Mouse (Mus musculus): Measurements from ENCODE around the gene Nadk.
"Not testable (repeated sequence)": the region's sequence is repeated elsewhere in the genome, so short reads cannot be mapped to it uniquely, and the experiment has no call there.

The Nadk gene

GRCm38 (mm10) chr4:155569818-155570217 lies 7.6 kb downstream of the Nadk start:
- DNase-seq (ENCODE audit: low read depth, low spot score) = no peak

GRCm38 (mm10) chr4:155570315-155570714 lies 8.1 kb downstream of the Nadk start:
- DNase-seq (ENCODE audit: low read depth, low spot score) = not testable (repeated sequence)

GRCm38 (mm10) chr4:155571442-155571841 lies 9.3 kb downstream of the Nadk start:
- DNase-seq (ENCODE audit: low read depth, low spot score) = no peak

- DNase-seq (ENCODE audit: low read depth, low spot score) = no peak
These were observed 11.0 kb downstream of the Nadk start for GRCm38 (mm10) chr4:155573155-155573554.

- no peak for DNase-seq (ENCODE audit: low read depth, low spot score)
These were observed 11.7 kb downstream of the Nadk start for GRCm38 (mm10) chr4:155573876-155574275.

- no peak for DNase-seq (ENCODE audit: low read depth, low spot score)
These were observed 12.8 kb downstream of the Nadk start for GRCm38 (mm10) chr4:155574931-155575330.

- DNase-seq (ENCODE audit: low read depth, low spot score) = no peak
These were observed 13.3 kb downstream of the Nadk start for GRCm38 (mm10) chr4:155575521-155575920.

GRCm38 (mm10) chr4:155577132-155577531 lies 15.0 kb downstream of the Nadk start:
- DNase-seq (ENCODE audit: low read depth, low spot score) = no peak

GRCm38 (mm10) chr4:155577741-155578140 lies 15.6 kb downstream of the Nadk start:
- DNase-seq (ENCODE audit: low read depth, low spot score) = no peak

GRCm38 (mm10) chr4:155578336-155579125 lies 16.4 kb downstream of the Nadk start:
- no peak for DNase-seq (ENCODE audit: low read depth, low spot score)

GRCm38 (mm10) chr4:155580420-155580819 lies 18.2 kb downstream of the Nadk start:
- DNase-seq (ENCODE audit: low read depth, low spot score) = no peak

- no peak for DNase-seq (ENCODE audit: low read depth, low spot score)
These were observed 20.2 kb downstream of the Nadk start for GRCm38 (mm10) chr4:155582279-155582905.

GRCm38 (mm10) chr4:155589356-155589755 lies 27.2 kb downstream of the Nadk start:
- DNase-seq (ENCODE audit: low read depth, low spot score) = no peak

- no peak for DNase-seq (ENCODE audit: low read depth, low spot score)
These were observed 29.0 kb downstream of the Nadk start for GRCm38 (mm10) chr4:155591012-155591719.

- DNase-seq (ENCODE audit: low read depth, low spot score) = no peak
These were observed 31.6 kb downstream of the Nadk start for GRCm38 (mm10) chr4:155593780-155594179.

GRCm38 (mm10) chr4:155595777-155596176 lies 33.6 kb downstream of the Nadk start:
- no peak for DNase-seq (ENCODE audit: low read depth, low spot score)

- no peak for DNase-seq (ENCODE audit: low read depth, low spot score)
These were observed 34.4 kb downstream of the Nadk start for GRCm38 (mm10) chr4:155596606-155597005.

- no peak for DNase-seq (ENCODE audit: low read depth, low spot score)
These were observed 36.4 kb downstream of the Nadk start for GRCm38 (mm10) chr4:155598536-155598935.

GRCm38 (mm10) chr4:155599901-155600825 lies 38.0 kb downstream of the Nadk start:
- no peak for DNase-seq (ENCODE audit: low read depth, low spot score)

- peak; percentile 87 for DNase-seq (ENCODE audit: low read depth, low spot score)
These were observed 39.2 kb downstream of the Nadk start, which contains the start of gene Slc35e2 for GRCm38 (mm10) chr4:155601091-155601996. Gene Slc35e2, plus strand, starts transcription at chr4:155601416.

All from brain, embryonic 18.5 days (tissue).